Mouse (Mus musculus) retina, postnatal 7 days (tissue): ENCODE results near the gene Banf1.
"Not testable (repeated sequence)": the region's sequence is repeated elsewhere in the genome, so short reads cannot be mapped to it uniquely, and the experiment has no call there.

ENCODE experiments used
- DNase-seq: peaks from one replicate; pipeline ENCODE4 v3.0.0-alpha.2; 2012; ENCODE audit warnings: low read depth, low spot score

The Banf1 gene

DNA sequence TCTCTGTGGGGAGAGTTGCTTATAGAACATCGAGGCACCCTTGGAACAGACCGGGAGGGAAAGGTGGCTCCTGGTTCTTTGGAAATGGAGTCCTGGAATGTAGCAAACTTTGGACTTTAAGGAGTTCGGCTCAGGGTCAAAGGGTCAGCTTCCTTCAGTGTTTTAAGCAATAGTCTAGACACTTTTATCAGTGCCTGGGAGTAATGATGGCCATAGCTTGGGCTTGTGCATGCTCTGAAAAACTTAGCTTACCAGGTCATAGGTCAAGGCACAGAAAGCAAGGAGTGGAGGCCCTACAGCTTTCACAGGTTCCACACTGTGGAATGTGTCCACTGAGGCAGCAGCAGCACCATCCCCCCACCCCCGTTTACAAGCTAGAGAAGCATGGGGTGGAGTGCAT lies 7.8 kb upstream of the Banf1 start:
- no peak for DNase-seq

DNA sequence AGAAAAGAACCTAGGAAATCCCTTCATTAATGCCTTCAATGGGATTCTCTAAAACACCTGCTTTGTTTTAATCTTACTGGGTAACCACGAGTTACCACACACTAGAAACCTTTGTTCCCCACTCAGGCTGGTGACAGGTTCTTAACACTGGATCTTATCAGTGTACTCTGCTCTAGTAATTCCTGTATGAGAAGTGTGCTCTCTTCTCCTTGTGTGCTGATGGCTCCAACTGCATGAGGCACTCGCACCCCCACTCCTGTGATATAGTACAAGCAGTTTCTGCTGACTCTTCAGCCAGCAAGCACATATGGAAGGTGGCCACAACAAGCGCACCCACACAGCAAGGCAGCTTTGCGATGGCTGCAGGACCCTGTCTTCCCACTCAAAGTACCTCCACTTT lies 7.2 kb upstream of the Banf1 start:
- no peak for DNase-seq

DNA sequence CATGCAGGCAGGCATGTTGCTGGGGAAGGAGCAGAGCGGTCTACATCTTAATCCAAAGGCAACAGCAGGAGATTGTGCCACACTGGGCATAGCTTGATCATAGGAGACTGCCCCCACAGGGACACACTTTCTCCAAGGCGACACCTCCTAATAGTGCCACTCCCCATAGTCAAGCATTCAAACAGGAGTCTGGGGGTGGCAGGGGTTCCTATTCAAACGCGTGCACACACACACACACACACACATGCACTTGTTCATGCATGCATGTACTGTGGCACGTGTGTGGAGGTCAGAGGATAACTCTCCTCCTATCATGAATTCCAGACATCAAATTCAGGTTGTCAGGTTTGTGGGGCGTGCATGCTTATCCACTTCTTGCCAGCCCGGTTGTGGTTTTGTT lies 5.8 kb upstream of the Banf1 start:
- DNase-seq: no peak

DNA sequence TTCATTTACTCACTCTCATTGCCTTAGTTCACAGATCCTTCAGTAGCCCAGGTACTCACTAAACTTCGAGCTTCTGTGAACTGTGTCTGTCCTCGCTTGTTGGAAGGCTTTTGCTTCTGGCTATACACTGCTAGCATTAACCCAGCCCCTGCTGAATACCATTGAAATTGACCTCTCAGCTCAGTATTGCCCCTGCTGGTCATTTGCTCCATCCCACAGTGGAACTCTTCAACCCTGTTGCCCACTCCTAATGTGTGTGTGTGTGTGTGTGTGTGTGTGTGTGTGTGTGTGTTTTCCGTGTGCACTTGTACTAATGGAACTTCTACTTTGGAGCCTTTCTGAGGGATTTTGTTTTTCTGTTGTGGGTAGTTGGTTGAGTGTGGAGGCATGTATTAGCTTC lies 4.0 kb upstream of the Banf1 start:
- no peak for DNase-seq

DNA sequence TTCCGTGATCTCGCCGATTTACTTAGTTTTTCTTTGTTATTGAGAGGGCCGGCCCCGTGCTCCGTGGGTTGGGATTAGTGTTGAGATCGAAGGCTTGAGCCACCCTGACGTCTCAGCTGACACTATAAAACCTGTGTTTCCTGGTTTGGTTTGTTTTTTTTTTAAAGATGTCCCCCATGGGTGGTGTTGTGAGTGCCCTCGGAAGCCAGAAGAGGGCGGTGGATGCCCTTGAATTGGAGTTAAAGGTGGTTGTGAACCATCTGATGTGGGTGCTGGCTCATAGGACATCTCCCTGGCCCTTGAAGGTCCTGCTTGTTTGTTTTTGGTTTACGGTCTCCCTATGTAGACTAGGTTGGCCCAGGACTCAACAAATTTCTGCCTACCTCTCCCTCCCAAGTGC lies 487 bp upstream of the Banf1 start:
- no peak for DNase-seq

DNA sequence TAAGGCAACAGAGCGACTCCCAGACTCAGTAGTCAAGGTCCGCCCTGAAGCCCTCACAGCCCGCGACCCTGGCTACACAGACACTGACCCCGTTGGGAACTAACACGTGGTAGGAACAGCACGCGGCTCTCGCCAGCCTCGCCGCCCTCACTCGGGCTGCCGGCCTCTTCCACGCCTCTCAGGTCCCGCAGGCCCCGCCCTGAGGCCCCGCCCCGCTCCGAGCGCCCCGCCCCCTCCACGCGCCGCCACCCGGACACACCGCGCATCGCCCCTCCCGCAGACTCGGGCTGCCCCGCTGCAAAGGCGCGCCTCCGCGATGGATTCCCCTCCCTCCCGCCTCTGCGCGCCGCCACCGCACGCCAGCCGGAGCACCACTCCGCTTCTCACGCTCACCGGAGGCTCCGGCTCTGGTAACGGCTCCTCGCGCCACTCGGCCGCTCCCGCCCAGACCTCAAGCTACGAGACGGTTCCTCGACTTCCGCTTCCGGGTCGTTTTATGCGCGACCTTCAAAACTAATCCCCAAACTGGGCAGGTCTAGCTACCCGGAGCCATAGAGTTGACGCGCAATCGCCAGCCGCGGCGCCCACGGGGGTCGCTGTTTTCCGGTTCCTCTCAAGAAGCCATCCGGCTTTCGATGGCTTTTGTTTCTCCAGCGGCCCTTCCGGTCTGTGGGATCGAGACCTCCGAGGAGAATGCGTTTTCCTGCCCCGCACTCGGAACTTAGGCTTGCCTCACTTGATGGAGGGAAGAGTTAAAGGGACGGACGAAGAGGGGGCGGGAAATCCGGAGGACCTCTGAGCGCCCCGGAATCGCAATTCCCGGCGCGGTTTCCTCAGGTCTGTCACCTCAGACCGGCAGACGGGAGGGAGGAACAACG lies 554 bp downstream of the Banf1 start, which contains the start of gene Eif1ad:
Eif1ad (plus strand) TSS at position 567 of the 878 bp plus-strand sequence.
- DNase-seq: peak; percentile 96

DNA sequence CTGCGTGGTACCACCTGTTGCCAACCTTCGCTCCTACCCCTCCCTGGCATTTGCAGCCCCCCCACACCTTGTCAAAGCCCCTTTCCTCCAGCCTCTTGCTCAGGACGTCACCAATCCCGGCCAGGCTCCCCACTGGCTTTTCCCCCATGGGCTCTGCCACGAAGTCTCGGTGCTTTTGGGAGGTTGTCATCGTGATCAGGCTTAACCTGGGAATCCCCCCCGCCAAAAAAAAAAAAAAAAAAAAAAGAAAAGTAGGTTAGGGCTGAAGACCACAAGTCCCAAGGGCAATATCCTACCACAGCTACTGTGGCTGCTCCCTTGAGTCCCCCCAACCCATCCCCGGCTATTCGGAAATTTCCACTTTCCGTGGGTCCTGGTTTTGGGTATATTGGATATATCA lies 1.2 kb downstream of the Banf1 start:
- no peak for DNase-seq

DNA sequence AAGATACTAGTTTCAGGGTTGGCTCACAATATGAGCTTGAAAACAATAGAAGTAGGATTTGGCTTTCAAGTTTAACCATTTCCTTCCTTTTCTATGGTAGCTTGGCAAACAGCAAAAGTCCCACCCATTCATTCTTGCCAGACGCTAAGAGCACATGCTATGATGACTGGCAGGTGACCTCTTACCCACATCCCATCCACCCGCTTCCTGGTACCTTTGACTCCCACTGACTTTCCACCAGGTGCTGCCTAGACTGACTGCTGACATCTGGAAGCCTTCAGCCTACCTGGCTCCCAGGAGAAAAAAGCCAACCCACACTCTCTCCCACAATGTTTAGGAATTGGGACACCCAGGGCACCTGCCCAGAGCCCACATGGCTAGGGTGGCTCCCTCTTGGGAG lies 2.8 kb downstream of the Banf1 start:
- DNase-seq: no peak

DNA sequence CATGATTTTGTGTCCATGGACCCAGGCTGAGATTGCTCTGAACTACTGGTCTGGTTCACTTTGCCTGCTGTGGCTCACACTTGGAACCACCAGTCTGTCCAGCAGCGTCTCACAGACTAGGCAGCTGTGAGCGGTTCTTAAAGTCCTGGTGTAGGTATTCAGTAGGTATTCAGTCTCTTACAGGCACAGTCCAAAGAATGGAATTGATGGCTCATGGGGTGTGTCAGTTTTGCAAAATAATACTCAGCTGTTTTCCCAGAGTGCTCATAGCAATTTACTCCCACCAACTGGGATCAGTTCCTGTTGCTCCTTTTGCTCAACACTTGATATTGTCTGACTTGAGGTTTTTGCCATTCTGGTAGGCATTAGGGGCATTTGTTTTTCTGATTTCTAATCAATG lies 4.8 kb downstream of the Banf1 start:
- DNase-seq: no peak

DNA sequence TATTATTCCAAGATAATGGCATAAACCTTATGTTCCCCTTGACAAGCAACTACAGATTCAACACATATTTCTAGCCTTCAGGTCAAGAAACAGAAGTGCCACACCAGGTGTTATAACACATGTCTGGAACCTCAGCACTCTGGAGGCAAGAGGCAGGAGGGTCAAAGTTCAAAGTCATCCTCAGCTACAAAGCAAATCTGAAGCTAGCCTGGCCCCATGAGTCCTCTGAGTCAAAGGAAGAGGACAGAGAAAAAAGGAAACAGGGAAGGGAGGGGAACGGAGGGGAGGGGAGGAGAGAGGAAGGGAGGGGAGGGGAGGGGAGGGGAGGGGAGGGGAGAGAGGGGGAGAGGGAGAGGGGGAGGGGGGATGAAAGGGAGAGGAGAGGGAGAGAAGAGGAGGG lies 10.9 kb downstream of the Banf1 start:
- no peak for DNase-seq

DNA sequence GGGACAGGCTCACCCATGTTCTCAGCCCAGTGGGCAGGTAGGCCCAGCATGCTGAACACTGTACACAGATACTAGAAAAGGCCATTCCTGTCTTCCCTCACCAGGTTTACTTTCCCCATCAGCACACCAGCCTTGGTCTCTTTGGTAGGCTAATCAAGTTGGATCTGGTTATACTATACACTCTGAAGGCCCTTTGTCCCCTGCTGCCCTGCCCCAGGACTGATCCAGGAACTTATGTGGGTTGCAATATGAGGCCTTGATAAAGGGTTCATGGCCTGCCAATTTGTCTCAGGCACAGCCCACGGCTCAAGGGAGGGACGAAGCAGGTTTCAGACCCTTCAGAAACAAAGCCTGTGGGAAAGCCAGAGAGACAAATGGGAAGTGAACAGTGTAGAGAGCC lies 13.4 kb downstream of the Banf1 start:
- DNase-seq: no peak

DNA sequence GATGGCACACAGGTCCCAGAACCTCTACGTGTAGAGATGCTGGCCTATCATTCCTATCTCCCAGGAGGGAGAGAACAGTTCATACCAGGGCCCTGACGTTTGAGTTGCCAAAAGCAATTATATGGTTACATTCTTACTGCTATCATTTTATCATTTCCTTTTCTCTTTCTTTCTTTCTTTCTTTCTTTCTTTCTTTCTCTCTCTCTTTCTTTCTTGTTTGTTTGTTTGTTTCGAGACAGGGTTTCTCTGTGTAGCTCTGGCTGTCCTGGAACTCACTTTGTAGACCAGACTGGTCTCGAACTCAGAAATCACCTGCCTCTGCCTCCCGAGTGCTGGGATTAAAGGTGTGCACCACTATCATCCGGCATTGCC lies 17.5 kb downstream of the Banf1 start, which contains the start of gene Cst6:
Cst6 (minus strand) TSS at position 73 of the 372 bp plus-strand sequence.
- not testable (repeated sequence) for DNase-seq

DNA sequence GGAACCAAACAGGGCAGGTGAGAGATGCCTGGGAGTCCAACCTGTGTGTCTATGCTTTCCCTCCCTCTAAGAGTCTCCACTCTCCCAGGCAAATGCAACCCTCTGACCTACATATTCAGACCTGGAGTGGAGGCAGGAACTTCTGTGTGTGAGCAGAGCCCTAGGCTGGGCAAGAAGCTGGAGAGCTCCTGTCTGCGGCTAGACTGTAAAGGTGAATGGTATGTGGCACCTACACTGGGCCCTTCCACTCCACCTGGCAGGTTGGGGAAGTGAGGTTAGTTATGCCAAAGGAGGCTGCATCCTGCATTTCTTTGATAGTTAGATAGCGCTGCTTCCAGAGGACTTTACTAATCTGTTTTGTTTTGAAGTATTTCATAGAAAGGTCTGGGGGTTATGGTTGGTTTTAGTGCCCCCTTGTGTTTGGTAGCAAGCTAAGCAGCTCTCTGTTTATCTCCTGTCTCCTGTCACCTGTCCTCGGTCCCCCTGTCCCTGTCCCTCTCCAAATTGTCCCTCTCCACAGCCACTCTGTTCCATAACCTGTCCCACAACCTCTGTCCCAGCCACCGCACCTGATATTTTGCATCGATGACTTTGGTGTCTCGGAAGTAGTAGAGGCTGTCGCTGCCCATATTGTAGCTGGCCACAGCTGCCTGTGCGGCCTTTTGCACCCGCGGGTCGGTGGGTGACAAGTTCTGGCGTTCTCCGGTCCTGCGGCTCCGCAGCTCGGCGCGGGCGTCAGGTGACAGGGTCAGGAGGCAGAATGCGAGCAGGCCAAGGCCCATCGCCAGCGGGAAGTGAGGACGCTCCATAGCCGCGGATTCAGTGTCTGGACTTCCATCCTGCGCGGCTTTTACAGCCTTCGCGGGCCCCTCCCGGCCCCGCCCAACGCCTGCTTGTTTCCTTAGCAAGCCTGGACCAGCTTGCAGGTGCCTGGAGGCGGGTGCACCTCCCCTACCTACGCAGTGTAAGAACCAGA lies 18.2 kb downstream of the Banf1 start:
- peak; percentile 17 for DNase-seq

DNA sequence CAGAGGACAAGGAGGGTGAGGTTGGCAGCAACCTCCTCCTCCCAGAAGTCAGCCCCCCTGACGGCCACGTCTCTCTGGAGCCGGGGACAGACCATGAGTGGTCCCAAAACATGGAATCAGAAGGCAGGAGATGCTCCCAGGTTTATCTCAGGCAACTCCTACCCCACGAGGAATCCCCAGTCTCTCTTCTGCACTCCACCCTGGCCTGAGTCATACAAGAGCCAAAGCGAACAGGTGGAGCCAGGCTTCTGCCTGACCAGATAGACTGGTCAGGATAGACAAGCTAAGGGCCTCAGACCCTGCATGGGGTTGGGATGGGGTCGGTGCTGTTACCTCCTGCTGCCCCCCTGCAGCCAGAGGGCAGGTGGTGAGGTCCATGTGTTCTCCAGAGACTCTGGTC lies 18.9 kb downstream of the Banf1 start:
- DNase-seq: no peak

DNA sequence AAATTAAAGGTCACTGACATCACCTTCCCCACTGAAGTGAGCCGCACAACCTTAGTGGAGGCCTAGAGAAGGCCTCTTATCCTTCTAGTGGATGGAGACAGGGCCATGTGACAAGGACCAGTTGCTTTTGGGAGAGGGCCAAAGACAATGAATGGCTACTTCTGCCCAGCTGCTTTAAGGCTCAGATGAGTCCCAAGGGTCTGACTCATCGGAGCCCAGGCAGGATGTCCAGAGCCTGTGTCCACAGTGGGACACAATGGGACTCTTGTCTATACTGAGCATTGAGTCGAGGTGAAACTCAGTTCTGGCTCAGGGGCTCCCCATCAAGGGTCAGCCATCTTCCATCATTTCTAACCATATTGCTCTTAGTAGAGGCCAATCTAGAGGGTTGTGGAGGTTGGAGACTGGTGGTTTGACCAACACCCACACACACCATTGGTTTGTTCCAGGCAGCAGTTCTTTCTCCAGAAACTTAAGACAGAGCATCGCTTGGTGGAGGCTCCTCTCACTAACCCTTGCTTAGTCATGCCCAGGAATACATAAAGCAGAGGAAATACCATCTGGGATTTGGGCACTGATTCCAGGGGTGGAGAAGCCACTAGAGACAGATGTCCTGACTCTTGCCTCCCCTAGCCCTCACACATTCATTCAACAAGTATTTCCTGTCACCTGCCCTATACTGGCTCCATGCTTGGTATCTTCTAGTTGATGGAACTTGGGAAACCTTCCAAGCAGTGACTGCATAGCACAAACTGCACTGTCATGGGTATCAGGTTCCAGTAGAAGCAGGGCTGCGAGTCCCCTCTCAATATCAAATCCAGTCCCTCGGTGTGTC lies 21.5 kb downstream of the Banf1 start:
- no peak for DNase-seq

DNA sequence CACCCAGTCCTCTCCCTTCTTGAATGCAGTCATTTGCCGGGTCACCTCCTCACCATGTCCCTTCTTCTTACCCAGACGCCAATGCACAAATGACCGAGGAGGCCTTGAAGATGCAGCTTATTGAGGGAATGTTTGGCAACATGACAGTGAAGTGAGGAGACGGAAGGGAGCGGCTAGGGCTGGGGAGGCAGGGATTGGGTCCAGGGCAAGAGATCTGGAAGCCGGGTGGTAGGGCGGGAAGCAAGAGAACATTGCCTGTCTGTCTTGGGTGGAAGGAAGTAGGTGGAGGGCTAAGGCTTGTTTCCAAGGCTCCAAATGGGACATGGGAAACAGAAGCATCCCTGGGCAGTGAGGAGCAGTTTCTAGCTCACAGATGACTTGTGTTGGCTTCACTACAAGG lies 25.6 kb downstream of the Banf1 start:
- DNase-seq: no peak

DNA sequence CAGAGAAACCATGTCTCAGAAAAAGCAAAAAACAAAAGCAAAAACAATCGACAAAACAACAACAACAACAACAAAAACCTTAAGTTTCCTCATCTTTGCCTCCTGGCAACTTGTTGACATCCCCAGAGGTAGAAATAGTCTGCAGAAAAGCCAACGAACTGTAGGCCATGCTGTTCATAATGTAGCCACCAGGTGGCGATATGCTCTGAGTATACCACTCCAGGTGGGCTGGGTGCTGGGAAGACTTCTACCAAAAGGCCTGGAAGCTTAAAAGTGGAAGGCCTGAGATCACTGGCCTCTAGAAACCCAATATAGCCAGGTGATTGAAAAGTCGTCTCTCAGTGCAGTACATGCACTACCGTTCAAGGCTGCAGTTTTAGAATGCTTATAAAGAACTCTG lies 29.0 kb downstream of the Banf1 start:
- peak; percentile 58 for DNase-seq

DNA sequence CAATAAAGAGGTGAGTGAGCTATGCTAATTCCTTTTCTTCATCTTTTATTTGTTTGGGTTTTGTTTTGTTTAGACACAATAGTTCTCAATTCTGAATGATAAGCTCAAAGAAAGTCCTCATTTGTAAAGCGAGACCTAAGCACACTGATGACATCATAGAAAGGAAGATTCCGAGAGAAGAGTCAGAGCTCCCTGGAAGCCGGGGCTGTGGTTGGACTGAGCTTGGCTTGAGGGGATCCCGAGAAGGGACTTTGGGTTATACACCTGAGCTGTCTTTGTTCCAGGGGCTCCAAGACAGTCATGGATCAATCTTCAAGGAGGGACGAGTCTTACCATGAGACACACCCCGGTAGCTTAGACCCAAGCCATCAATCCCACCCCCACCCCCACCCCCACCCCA lies 31.5 kb downstream of the Banf1 start, which contains the start of gene Catsper1:
Catsper1 (plus strand) TSS at position 301 of the 400 bp plus-strand sequence.
- no peak for DNase-seq

DNA sequence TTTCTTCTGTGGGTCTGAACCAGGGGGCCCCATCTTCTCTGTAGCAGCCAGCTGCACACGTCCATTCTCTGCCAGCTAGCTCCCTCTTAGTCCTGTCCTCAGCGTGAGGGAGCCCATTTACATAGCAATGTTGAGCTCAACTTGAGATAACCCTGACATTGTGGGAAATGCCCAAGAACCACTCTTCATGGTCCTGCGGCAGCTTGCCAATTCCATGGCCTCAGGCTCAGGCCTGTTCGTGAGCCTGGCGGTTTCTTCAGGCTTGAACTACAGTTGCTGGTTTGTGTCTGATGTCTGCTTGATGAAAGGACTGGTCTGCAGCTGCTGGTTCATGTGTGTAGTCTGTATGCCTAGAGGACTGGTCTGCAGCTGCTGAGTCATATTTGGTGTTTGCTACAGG lies 32.2 kb downstream of the Banf1 start:
- no peak for DNase-seq

DNA sequence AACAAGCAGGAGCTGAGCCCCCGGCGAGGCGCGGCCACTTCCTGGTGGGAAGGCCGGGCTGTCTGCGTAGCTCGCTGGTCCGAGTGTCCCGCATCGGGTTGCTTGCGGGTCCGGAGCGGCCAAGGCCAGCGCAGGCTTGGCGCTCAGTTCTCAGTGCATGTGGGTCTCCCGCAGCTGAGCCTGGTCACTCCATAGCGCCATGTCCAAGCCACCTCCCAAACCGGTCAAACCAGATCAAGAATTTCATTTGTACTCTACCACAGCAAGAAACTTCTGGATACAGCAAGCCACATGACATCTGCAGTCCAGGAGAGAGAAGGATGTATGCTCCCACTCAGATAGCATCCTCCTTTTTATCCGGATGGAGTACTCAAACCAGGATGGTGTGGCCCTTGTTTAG lies 39.0 kb downstream of the Banf1 start:
- no peak for DNase-seq

DNA sequence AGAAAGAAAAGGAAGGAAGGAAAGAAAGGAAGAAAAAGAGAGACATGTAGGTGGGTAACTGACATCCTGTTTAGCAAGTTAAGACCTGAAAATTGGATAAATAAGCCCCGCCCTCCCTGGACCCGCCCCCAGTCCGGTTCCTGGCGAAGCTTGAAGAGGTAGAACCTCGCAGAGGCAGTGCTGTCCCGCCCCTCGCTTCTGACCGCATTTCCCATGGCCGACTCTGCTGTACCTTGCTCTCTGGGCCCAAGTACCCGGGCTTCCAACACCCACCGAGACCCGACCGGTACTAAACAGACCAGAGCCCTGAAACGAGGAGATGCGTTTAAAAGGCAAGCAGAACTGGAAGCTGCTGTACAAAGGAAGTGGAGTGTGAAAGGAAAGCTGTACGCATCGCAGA lies 43.2 kb downstream of the Banf1 start:
- DNase-seq: no peak
